8 mouse cellular contexts compared by ENCODE assay signal in the genomic region with DNA sequence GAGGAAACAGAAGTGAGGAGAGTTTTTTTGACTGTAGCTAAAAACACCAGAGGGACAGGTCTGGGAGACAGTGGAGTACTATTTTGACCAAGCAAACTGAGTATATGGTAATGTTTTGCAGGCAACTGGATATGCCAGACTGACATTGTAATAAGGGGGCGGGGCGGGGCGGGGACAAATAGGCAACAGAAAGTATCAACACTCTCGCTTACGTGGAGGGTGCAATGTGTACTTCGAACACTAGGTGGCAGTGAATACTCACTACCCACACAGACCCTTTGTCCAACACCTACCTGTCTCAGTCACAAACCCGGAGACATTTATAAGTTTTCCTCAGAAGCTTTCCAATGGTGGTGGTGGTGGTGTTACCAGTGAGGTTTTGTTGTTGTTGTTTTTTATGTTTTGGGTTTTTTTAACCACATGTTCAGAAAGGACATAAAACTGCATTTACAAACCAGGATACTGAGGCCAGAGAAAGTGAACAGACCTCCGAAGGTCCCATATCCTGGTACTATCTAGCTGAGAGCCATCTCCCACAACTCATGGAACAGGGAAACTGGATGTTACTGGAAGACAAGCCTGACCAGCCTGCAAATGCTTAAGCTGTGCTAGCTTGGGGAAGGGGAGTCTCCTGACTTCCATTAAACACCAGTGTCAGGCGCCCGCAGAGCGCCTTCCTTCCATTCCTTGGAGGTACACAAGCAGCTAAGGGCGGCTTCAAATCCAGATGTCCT.
DNase-seq lines count a peak whose midpoint lies in the region; ATAC-seq and TF ChIP-seq lines count a peak whose summit lies in the region.

No protein-coding gene starts in this region.

- 34% methylated on average over 12 of the region's 12 CpGs for WGBS in hindbrain, embryonic 16.5 days

- no peak for ATAC-seq in Patski
- ATAC-seq in hindbrain, embryonic 16.5 days: peak; percentile 77

- no peak overlapping the region for H3K4me3 ChIP-seq in hindbrain, embryonic 16.5 days (ENCODE audit: low read length)

- peak; percentile 41 for DNase-seq in Patski (ENCODE audit: low read depth, low spot score)
- DNase-seq in cerebellum, adult 9-11 months: peak; percentile 73
- peak; percentile 31 to 56 for DNase-seq in frontal cortex, postnatal 14 days (ENCODE audit: low spot score in 2 of 2)
- peak; percentile 62 for DNase-seq in left cerebral cortex, adult 11 months (ENCODE audit: low spot score)
- peak; percentile 90 for DNase-seq in lung, postnatal 36 days
- DNase-seq in right cerebral cortex, postnatal 10 days (ENCODE audit: low spot score in 2 of 2): peak; percentile 78 to 80
- DNase-seq in urinary bladder, postnatal 4 days (ENCODE audit: low spot score in 2 of 2): peak; percentile 52 to 74

- no peaks in the 10 kb centered on the region for H3K9me3 ChIP-seq in hindbrain, embryonic 16.5 days (ENCODE audit: control insufficient read depth, low read length)

- no peaks in the 10 kb centered on the region for H3K36me3 ChIP-seq in hindbrain, embryonic 16.5 days (ENCODE audit: control insufficient read depth, insufficient read depth, low read length)

- in situ Hi-C loops in Patski (cut with MboI; ENCODE audit: low pct_unique_long_range_greater_than_20kb): no loop called here

- H3K4me2 ChIP-seq in hindbrain, embryonic 16.5 days (ENCODE audit: low read length): peak overlapping the region; percentile 35

- H3K27me3 ChIP-seq in Patski: no peaks in the 10 kb centered on the region
- H3K27me3 ChIP-seq in hindbrain, embryonic 16.5 days (replicated peaks; ENCODE audit: control insufficient read depth, insufficient read depth, low read length): no peaks in the 10 kb centered on the region

- 0 out of 2 replicates have a peak overlapping the region, but pooled peaks have one; percentile 9 for H3K27ac ChIP-seq in hindbrain, embryonic 16.5 days (ENCODE audit: low read depth, low read length)

- CTCF ChIA-PET in Patski (lab: Charles Lee): interaction anchor here (0.6 to 2.8 kb wide), 11 partner anchors 11 to 692 kb away, joined by 3 to 9 read pairs (median 4); no protein-coding TSS in a partner anchor

- POLR2A ChIA-PET in Patski (lab: Charles Lee): interaction anchor here (0.5 to 0.6 kb wide), 2 partner anchors 136 to 227 kb away, joined by 3 to 5 read pairs; no protein-coding TSS in a partner anchor

- H3K4me1 ChIP-seq in hindbrain, embryonic 16.5 days (ENCODE audit: control insufficient read depth, insufficient read depth, low read depth, low read length): peaks cover 6% of the 10 kb centered on the region

- 0 out of 2 replicates have a peak overlapping the region, but pooled peaks have one; percentile 47 for H3K9ac ChIP-seq in hindbrain, embryonic 16.5 days (ENCODE audit: low read depth, low read length)

- no peak for TF ChIP-seq CTCF in Patski (IDR thresholded peaks at IDR 0.05)
